ENCODE assay signal across 32 mouse cellular contexts in the genomic region with DNA sequence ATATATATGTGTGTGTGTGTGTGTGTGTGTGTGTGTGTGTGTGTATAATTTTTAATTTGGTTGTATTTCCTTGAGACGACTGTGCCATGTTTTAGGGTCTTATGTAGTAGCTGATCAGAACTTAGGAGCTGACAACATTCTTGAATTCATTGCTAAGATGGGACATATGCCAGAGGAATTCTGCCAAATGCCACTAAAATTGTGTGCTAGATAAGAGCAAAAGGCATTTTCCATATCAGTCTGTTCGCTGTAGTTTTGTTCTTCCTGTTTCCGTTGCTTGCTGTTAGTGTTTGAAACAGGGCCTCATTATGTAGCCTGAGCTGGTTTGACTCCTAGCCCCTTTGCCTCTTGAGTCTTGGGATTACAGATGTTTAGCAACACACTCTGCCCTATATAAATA.
A peak's percentile ranks its signal among the peaks of the same experiment; 100 is the strongest.
DNase-seq lines count a peak whose midpoint lies in the region; ATAC-seq and TF ChIP-seq lines count a peak whose summit lies in the region.
"Had no signal": no experiment of that assay in that cellular context is flagged by ENCODE, and none has a peak within 500 bp of the region (broad histone marks: within the 10 kb centered on the region; RNA-seq: fewer than 3 reads in every experiment).

No protein-coding gene starts in this region.

- WGBS in forebrain, embryonic 13.5 days = 72% methylated on average over 3 of the region's 3 CpGs
- WGBS in forebrain, embryonic 12.5 days = 87% methylated on average over 3 of the region's 3 CpGs
- WGBS in lung, embryonic 14.5 days = 46% methylated on average over 3 of the region's 3 CpGs
- 52% methylated on average over 3 of the region's 3 CpGs for WGBS in lung, postnatal 0 days
- 76% methylated on average over 3 of the region's 3 CpGs for WGBS in midbrain, postnatal 0 days

- peak; percentile 24 for DNase-seq in lung, embryonic 14.5 days
- no peak for DNase-seq in lung, postnatal 0 days (ENCODE audit: low spot score)
- peak; percentile 49 for DNase-seq in brain, embryonic 18.5 days (ENCODE audit: low read depth, low spot score)
- no peak for DNase-seq in midbrain, postnatal 0 days (ENCODE audit: low spot score)
- DNase-seq: adrenal gland, adult 8-10 months; cerebellum, adult 11-12 months; cerebellum, postnatal 36 days; gastrocnemius, postnatal 10 days; heart, postnatal 14 days; kidney, adult 18-20 months; kidney, postnatal 25 days; lung, adult 2 months; right cerebral cortex, adult 18-20 months; right cerebral cortex, postnatal 4 days; thymus, adult 18-20 months; thymus, postnatal 25 days had no signal

- H3K4me3 ChIP-seq in forebrain, embryonic 13.5 days = no peak overlapping the region
- H3K4me3 ChIP-seq in forebrain, embryonic 12.5 days (replicated peaks) = no peak overlapping the region
- no peak overlapping the region for H3K4me3 ChIP-seq in lung, embryonic 14.5 days (ENCODE audit: low read depth, low read length)
- no peak overlapping the region for H3K4me3 ChIP-seq in lung, postnatal 0 days (ENCODE audit: low read depth, low read length)
- no peak overlapping the region for H3K4me3 ChIP-seq in midbrain, postnatal 0 days (ENCODE audit: low read depth, low read length)
- H3K4me3 ChIP-seq: hindbrain, embryonic 10.5 days; kidney, embryonic 15.5 days; limb, embryonic 10.5 days; limb, embryonic 15.5 days; myocyte; neural tube, embryonic 12.5 days had no signal

- peak; percentile 43; the same call in 1 of the 2 replicates for ATAC-seq in forebrain, embryonic 13.5 days
- no peak for ATAC-seq in forebrain, embryonic 12.5 days (ENCODE audit: low FRiP score)
- ATAC-seq in lung, embryonic 14.5 days (ENCODE audit: insufficient read depth) = no peak
- no peak for ATAC-seq in lung, postnatal 0 days
- ATAC-seq in megakaryocyte-erythroid progenitor cell, adult 5-6 weeks (replicated peaks; ENCODE audit: low FRiP score, low TSS enrichment, poor library complexity, severe bottlenecking) = no peak
- ATAC-seq in midbrain, postnatal 0 days (ENCODE audit: low FRiP score) = no peak
- ATAC-seq: activated CD4-positive, CD25-positive, alpha-beta regulatory T cell, adult 4 months; CD4-positive, CD25-positive, alpha-beta regulatory T cell, adult 4 months; hindbrain, embryonic 16.5 days; midbrain, embryonic 16.5 days had no signal

- no peak overlapping the region for H3K4me2 ChIP-seq in forebrain, embryonic 13.5 days
- no peak overlapping the region for H3K4me2 ChIP-seq in forebrain, embryonic 12.5 days
- no peak overlapping the region for H3K4me2 ChIP-seq in lung, embryonic 14.5 days
- H3K4me2 ChIP-seq in lung, postnatal 0 days (replicated peaks; ENCODE audit: low read depth, low read length) = no peak overlapping the region
- no peak overlapping the region for H3K4me2 ChIP-seq in midbrain, postnatal 0 days (ENCODE audit: low read depth, low read length, poor library complexity, severe bottlenecking)
- H3K4me2 ChIP-seq: kidney, embryonic 15.5 days; limb, embryonic 15.5 days; midbrain, embryonic 11.5 days; neural tube, embryonic 12.5 days had no signal

- no peaks in the 10 kb centered on the region for H3K4me1 ChIP-seq in forebrain, embryonic 13.5 days
- no peaks in the 10 kb centered on the region; the same call in 1 of the 2 replicates for H3K4me1 ChIP-seq in forebrain, embryonic 12.5 days
- H3K4me1 ChIP-seq in lung, embryonic 14.5 days (ENCODE audit: insufficient read depth) = no peaks in the 10 kb centered on the region
- H3K4me1 ChIP-seq in lung, postnatal 0 days (ENCODE audit: insufficient read depth, low read depth, low read length) = no peaks in the 10 kb centered on the region
- H3K4me1 ChIP-seq in midbrain, postnatal 0 days (ENCODE audit: insufficient read depth, low read length) = no peaks in the 10 kb centered on the region
- H3K4me1 ChIP-seq: hindbrain, embryonic 10.5 days; kidney, embryonic 15.5 days; limb, embryonic 10.5 days; limb, embryonic 15.5 days; neural tube, embryonic 12.5 days had no signal

- no peak overlapping the region for H3K9ac ChIP-seq in forebrain, embryonic 13.5 days
- no peak overlapping the region for H3K9ac ChIP-seq in forebrain, embryonic 12.5 days
- H3K9ac ChIP-seq in lung, embryonic 14.5 days = no peak overlapping the region
- no peak overlapping the region for H3K9ac ChIP-seq in lung, postnatal 0 days (replicated peaks; ENCODE audit: low read depth)
- H3K9ac ChIP-seq in midbrain, postnatal 0 days (replicated peaks; ENCODE audit: low read length, poor library complexity, severe bottlenecking) = no peak overlapping the region
- H3K9ac ChIP-seq: kidney, embryonic 15.5 days; limb, embryonic 15.5 days; liver, embryonic 14.5 days; neural tube, embryonic 12.5 days had no signal

- TF ChIP-seq CTCF in lung, embryonic 14.5 days (IDR thresholded peaks at IDR 0.05; ENCODE audit: low read depth) = no peak
- no peak for TF ChIP-seq CTCF in lung, postnatal 0 days (IDR thresholded peaks at IDR 0.05)
- no peak for TF ChIP-seq CTCF in midbrain, postnatal 0 days (IDR thresholded peaks at IDR 0.05)

- H3K27ac ChIP-seq in forebrain, embryonic 13.5 days = no peak overlapping the region
- H3K27ac ChIP-seq in forebrain, embryonic 12.5 days = no peak overlapping the region
- H3K27ac ChIP-seq in lung, embryonic 14.5 days (ENCODE audit: low read depth) = no peak overlapping the region
- H3K27ac ChIP-seq in lung, postnatal 0 days (ENCODE audit: low read length) = no peak overlapping the region
- no peak overlapping the region for H3K27ac ChIP-seq in midbrain, postnatal 0 days (ENCODE audit: low read depth, low read length)
- H3K27ac ChIP-seq: hindbrain, embryonic 10.5 days; kidney, embryonic 15.5 days; limb, embryonic 10.5 days; limb, embryonic 15.5 days; liver, embryonic 14.5 days; neural tube, embryonic 12.5 days; stomach, postnatal 0 days had no signal

- no peaks in the 10 kb centered on the region for H3K36me3 ChIP-seq in forebrain, embryonic 13.5 days (ENCODE audit: poor library complexity, severe bottlenecking)
- H3K36me3 ChIP-seq in forebrain, embryonic 12.5 days (replicated peaks) = no peaks in the 10 kb centered on the region
- no peaks in the 10 kb centered on the region for H3K36me3 ChIP-seq in lung, embryonic 14.5 days (ENCODE audit: insufficient read depth)
- no peaks in the 10 kb centered on the region for H3K36me3 ChIP-seq in lung, postnatal 0 days (ENCODE audit: insufficient read depth, low read length)
- H3K36me3 ChIP-seq in midbrain, postnatal 0 days (ENCODE audit: insufficient read depth, low read length) = no peaks in the 10 kb centered on the region
- H3K36me3 ChIP-seq: hindbrain, embryonic 10.5 days; kidney, embryonic 15.5 days; limb, embryonic 10.5 days; limb, embryonic 15.5 days; neural tube, embryonic 12.5 days had no signal

- no peaks in the 10 kb centered on the region for H3K9me3 ChIP-seq in forebrain, embryonic 13.5 days (replicated peaks)
- H3K9me3 ChIP-seq in forebrain, embryonic 12.5 days = no peaks in the 10 kb centered on the region
- H3K9me3 ChIP-seq in lung, embryonic 14.5 days (ENCODE audit: low read depth, low read length) = no peaks in the 10 kb centered on the region
- H3K9me3 ChIP-seq in lung, postnatal 0 days (ENCODE audit: low read length) = no peaks in the 10 kb centered on the region
- no peaks in the 10 kb centered on the region for H3K9me3 ChIP-seq in midbrain, postnatal 0 days (ENCODE audit: low read length)
- H3K9me3 ChIP-seq: hindbrain, embryonic 10.5 days; kidney, embryonic 15.5 days; limb, embryonic 10.5 days; limb, embryonic 15.5 days; neural tube, embryonic 12.5 days had no signal

- H3K27me3 ChIP-seq in forebrain, embryonic 13.5 days = no peaks in the 10 kb centered on the region
- H3K27me3 ChIP-seq in forebrain, embryonic 12.5 days = no peaks in the 10 kb centered on the region
- no peaks in the 10 kb centered on the region for H3K27me3 ChIP-seq in lung, embryonic 14.5 days (ENCODE audit: insufficient read depth, low read length)
- H3K27me3 ChIP-seq in lung, postnatal 0 days (replicated peaks; ENCODE audit: insufficient read depth, low read length) = no peaks in the 10 kb centered on the region
- H3K27me3 ChIP-seq in midbrain, postnatal 0 days (ENCODE audit: insufficient read depth, low read length) = no peaks in the 10 kb centered on the region
- H3K27me3 ChIP-seq: kidney, embryonic 15.5 days; limb, embryonic 15.5 days; neural tube, embryonic 12.5 days had no signal

- no peak for TF ChIP-seq EP300 in lung, postnatal 0 days (IDR thresholded peaks at IDR 0.05)

Comparison
In these comparisons a context has a peak if more than half of its experiments do, and no peak if none do; other contexts are left out.
1. DNase-seq: peak in lung, embryonic 14.5 days (single experiment) and brain, embryonic 18.5 days (single experiment); none in lung, postnatal 0 days (single experiment) and midbrain, postnatal 0 days (single experiment).